Mouse (Mus musculus) inflammation-experienced regulatory T-cells (primary cell): Measurements from ENCODE around the gene Ugt1a6a. TPM values are rescaled to one million over a fixed set of nuclear protein-coding genes. Genes with fewer than 3 reads are reported as not detected.

Source experiments
- polyA plus RNA-seq, 2 experiments: library from polyadenylated mRNA; unstranded; fragments of 100-300 nt; shearing (Covaris generic); gene quantifications; one replicate each; pipeline ENCODE4 v1.2.1; 2017

Gene Ugt1a6a
- 1 to 10 TPM in 1 of 2 experiments, under 1 TPM in 1; 0.72 to 1.7 TPM for polyA plus RNA-seq

GRCm38 (mm10) chr1:88134457-88135011 lies at the start of gene Ugt1a6a:
Gene Ugt1a6a (plus strand): TSS chr1:88134809.

GRCm38 (mm10) chr1:88087513-88087912 lies 47.1 kb upstream of the Ugt1a6a start, which contains the start of gene Ugt1a8:
Gene Ugt1a8 (plus strand): TSS chr1:88087813.

GRCm38 (mm10) chr1:88094941-88095492 lies 39.6 kb upstream of the Ugt1a6a start, which contains the start of gene Ugt1a7c:
Gene Ugt1a7c (plus strand): TSS chr1:88095062.

GRCm38 (mm10) chr1:88103019-88103418 lies 31.6 kb upstream of the Ugt1a6a start, which contains the start of gene Ugt1a6b:
Gene Ugt1a6b (plus strand): TSS chr1:88103252.

GRCm38 (mm10) chr1:88165711-88166110 lies 31.1 kb downstream of the Ugt1a6a start, which contains the start of gene Ugt1a5:
Gene Ugt1a5 (plus strand): TSS chr1:88166012.

GRCm38 (mm10) chr1:88200456-88200855 lies 65.8 kb downstream of the Ugt1a6a start, which contains the start of gene Ugt1a2:
Gene Ugt1a2 (plus strand): TSS chr1:88200601.

GRCm38 (mm10) chr1:88205294-88205922 lies 70.8 kb downstream of the Ugt1a6a start, which contains the start of gene Dnajb3:
Gene Dnajb3 (minus strand): TSS chr1:88205782.

GRCm38 (mm10) chr1:88211812-88212211 lies 77.2 kb downstream of the Ugt1a6a start, which contains the start of gene Ugt1a1:
Gene Ugt1a1 (plus strand): TSS chr1:88211959.

GRCm38 (mm10) chr1:88226670-88227379 lies 92.2 kb downstream of the Ugt1a6a start, which contains the start of gene Mroh2a:
Gene Mroh2a (plus strand): TSS chr1:88226986.

Other genes with a start within 250 kb of the Ugt1a6a start
- gene Usp40, start 126.3 kb upstream of the Ugt1a6a start, polyA plus RNA-seq, result 10 to 100 TPM; 17.5 to 18.8 TPM
- not detected for gene Ugt1a10, start 79.4 kb upstream of the Ugt1a6a start, polyA plus RNA-seq
- gene Ugt1a9, start 64.0 kb upstream of the Ugt1a6a start, polyA plus RNA-seq, result under 1 TPM; 0.38 to 0.81 TPM
- gene Ugt1a8, start 47.0 kb upstream of the Ugt1a6a start, polyA plus RNA-seq, result not detected
- gene Ugt1a7c, start 39.7 kb upstream of the Ugt1a6a start, polyA plus RNA-seq, result under 1 TPM; 0.31 to 0.49 TPM
- gene Ugt1a6b, start 31.6 kb upstream of the Ugt1a6a start, polyA plus RNA-seq, result not detected
- gene Ugt1a5, start 31.2 kb downstream of the Ugt1a6a start, polyA plus RNA-seq, result 1 to 10 TPM in 1 of 2 experiments, not detected in 1; 1.4 TPM
- under 1 TPM; 0.31 to 0.42 TPM for gene Ugt1a2, start 65.8 kb downstream of the Ugt1a6a start, polyA plus RNA-seq
- gene Dnajb3, start 71.0 kb downstream of the Ugt1a6a start, polyA plus RNA-seq, result under 1 TPM; 0.25 to 0.72 TPM
- under 1 TPM; 0.11 to 0.93 TPM for gene Ugt1a1, start 77.2 kb downstream of the Ugt1a6a start, polyA plus RNA-seq
- gene Mroh2a, start 92.2 kb downstream of the Ugt1a6a start, polyA plus RNA-seq, result 1 to 10 TPM in 1 of 2 experiments, under 1 TPM in 1; 0.98 to 6.6 TPM
- gene Hjurp, start 142.8 kb downstream of the Ugt1a6a start, polyA plus RNA-seq, result 100 to 1,000 TPM in 1 of 2 experiments, 10 to 100 TPM in 1; 79.0 to 117 TPM
- under 1 TPM; 0.23 to 0.70 TPM for gene Trpm8, start 142.9 kb downstream of the Ugt1a6a start, polyA plus RNA-seq